Mouse (Mus musculus) frontal cortex, postnatal 25 days (tissue): ENCODE data around the gene Cbx5.
"Not testable (repeated sequence)": the region's sequence is repeated elsewhere in the genome, so short reads cannot be mapped to it uniquely, and the experiment has no call there.

Experiments
- DNase-seq, 2 experiments: peaks; one replicate each; pipeline ENCODE4 v3.0.0; 2022; ENCODE audit warnings: low spot score in 2 of 2

Cbx5 gene

GRCm38 (mm10) chr15:103239685-103240159 lies at the start of gene Cbx5:
TSS of gene Cbx5 (minus strand) at chr15:103239816.
- DNase-seq = peak; percentile 94 to 96

DNA sequence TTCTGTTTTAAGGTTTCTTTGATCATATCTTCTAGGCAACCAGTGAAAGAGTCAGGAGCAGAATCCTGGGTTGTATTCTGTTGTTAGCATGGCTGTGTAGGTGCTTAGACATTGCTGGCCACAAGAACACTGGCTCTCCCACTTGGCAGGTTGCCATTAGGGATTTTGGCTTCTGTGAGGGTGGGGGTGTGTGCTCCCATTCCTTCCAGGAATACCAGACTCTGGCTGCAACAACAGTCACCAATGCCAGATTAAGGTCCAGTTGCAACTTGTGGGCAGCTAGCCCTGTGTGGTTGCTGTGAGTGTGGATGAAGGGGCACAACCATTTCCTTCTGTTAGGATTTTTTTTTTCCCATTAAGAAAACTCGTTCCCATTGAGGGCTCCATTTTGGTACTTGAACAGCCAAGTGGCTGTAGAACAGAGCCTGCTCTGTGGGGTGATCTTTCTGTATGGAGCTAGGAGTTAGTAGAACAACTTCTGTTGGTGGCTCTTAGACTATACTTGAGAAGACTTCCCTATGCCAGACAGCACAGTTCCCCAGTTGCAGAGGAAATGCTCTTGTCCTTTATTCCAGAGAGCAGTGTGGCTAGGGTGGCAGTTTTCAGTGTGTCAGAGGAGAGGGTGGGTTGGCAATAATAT lies 46.3 kb upstream of the Cbx5 start:
- no peak for DNase-seq

GRCm38 (mm10) chr15:103284647-103285046 lies 45.0 kb upstream of the Cbx5 start:
- no peak for DNase-seq

- DNase-seq = no peak
Observed at GRCm38 (mm10) chr15:103284066-103284465, 44.5 kb upstream of the Cbx5 start.

DNA sequence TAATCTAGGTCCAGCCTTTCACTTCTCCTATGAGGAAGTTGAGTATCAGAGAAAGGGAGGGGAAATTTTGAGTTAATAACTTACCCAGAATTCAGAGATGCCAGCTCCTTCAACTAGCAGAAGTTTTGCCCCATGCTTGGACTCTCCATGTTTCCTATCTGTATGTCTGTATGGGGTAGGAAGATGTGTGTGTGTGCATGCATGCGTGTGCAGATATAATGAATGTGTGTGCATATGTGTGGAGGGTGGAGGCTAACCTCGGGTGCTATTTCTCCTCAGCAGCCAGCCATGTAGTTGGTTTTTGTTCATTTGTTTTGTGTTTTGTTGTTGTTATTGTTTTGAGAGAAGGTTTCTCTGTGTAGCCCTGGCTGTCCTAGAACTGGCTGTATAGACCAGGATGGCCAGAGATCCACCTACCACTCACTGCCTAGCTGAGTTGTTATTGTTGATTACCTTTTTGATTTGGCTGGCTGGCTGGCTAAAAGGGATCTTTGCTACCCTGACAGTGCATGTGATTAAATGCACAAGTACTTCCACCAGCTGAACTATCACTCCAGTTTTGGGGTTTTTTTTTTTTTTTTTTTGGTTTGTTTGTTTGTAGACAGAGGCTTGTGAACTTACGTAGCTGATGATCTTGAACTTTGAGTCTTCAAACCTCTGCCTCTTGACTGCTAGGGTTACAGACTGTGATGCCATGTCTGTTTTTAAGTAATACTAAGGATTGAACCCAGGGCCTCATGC lies 42.0 kb upstream of the Cbx5 start:
- DNase-seq = no peak

- no peak for DNase-seq
Observed at GRCm38 (mm10) chr15:103280817-103281464, 41.3 kb upstream of the Cbx5 start.

DNA sequence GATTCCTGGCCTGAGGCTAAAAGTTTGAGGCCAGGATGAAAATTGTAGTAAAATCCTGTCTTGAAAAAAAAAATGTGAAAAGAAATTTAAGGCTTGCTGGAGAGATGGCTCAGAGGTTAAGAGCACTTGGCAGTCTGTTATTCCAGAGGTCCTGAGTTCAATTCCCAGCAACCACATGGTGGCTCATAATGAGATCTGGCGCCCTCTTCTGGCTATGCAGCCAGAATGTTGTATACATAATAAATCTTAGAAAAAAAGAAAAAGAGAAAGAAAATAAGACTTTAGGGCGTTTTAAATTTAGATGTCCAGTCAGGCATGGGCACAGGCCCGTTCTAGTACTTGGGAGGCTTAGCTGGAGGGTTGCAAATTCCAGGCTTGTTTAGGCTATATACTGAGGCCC lies 40.1 kb upstream of the Cbx5 start:
- DNase-seq = no peak

DNA sequence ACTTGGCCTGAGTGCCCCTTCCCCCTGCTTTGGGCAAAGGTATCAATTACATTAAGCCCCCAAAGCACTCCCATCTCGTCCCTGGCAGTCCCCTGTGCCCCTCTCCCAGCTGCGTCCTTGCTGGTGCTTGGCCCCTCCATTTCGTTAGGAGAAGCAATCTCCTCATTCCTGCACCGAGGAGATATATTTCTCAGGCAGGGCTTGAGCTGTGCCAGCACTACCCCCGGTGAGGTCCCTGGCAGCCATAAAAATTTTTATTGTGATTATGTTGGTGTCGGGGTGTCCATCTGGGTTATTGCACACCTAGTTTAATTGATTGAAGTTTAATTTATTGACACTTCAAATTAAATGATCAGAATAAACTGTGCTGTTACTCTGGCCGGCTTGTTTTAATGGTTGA lies 38.3 kb upstream of the Cbx5 start:
- no peak for DNase-seq

- DNase-seq = not testable (repeated sequence)
Observed at GRCm38 (mm10) chr15:103275943-103276342, 36.3 kb upstream of the Cbx5 start.

- DNase-seq = peak; percentile 89 to 94
Observed at GRCm38 (mm10) chr15:103272419-103273279, 33.0 kb upstream of the Cbx5 start, which contains the start of gene Copz1. TSS of gene Copz1 (plus strand) at chr15:103272714.

DNA sequence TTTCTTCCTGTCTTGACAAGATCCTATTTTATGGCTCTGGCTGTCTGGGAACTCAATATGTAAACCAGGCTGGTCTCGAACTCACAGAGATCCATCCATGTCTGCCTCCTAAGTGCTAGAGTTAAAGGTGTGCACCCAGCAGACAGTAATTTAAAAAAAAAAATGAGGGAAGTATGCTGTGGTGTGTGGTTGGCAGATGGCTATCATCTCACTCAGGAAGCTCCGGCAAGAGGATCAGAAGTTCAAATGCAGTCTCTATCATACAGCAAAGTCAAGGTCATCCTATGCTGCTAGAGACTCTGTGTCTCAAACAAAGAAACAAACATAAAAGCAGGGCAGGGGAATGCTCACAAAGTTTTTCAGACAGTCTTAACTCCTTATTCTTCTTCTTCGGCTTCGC lies 29.3 kb upstream of the Cbx5 start:
- no peak for DNase-seq

GRCm38 (mm10) chr15:103264794-103265193 lies 25.2 kb upstream of the Cbx5 start:
- no peak for DNase-seq

DNA sequence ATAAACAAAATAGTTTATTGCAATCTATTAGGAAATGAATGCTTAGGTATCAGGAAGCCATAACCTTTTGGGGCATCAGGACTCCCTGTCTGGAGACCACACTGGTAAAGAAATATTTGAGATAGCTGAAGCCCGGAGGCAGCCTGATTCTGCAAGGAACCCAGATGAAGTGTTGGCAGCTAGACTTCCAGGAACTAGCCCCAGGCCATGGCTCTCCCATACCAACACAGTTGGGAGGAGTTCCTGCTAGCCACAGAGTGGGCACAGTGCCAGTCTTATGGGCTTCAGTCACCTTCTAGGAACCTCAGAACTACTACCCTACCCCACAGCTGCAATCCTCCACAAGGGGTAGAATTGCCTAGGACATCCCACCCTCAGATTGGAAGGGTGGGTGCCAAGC lies 20.4 kb upstream of the Cbx5 start:
- no peak for DNase-seq

DNA sequence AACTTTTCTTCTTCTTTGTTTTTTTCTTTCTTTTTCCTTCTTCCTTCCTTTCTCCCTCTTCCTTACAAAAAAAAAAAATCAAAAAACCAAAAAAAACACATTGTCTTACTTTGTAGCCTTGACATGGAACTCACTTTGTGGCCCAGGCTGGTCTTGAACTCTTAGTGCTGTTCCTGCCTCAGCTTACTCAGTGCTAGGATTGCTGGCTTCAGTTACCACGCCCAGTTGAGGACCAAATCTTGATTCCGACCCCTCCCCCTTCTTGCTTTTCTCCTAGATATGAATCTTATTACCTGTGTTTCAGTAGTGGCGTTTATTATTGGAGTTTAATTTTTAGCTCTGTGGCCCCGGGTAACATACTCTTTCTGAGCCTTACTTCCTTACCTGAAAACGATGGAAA lies 19.5 kb upstream of the Cbx5 start:
- no peak for DNase-seq

DNA sequence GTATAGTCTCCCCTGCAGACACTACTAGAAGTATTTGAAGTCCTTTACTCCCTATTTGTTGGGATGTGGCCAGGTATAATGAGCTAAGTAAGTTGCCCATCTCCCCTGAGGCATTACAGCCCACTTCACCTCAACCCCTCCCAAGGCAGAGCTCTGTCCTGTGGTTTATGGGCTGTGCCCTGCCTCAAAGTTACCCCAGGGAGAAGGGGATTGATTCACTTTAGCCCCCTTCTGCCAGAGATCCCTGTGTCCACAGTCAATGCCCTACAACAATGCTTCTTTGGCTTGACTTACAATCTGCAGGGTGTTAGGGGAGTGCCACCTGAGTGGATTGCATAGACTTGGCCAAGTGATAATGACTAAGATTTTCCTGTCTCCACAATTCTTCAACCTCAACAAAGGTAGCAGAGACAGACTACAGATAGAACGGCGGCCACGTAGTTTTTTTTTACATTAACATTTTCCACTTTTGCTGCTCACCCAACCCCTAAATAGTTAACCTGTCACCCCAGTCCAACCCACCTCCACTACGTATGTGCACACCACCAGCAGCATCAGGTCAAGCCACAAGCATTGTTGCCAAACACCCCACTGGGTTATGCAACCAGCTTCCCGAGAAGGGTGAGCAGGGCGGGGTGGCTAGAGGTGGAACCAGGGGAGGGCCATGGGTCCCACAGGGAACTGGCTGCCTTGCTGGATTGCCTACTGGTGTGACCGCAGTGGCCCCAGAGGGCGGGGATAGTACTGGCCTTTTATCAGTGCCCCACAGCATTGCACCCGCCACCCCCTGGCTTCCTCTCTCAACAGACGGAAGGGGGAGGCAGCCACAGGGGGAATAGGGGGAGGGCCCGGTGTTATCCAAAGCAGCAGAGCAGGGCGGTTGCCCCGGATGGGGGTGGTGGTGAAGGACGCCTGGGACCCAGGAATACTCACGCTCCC lies 18.4 kb upstream of the Cbx5 start, which contains the start of gene Nfe2:
TSS of gene Nfe2 (minus strand) at position 614 of the 939 bp plus-strand sequence.
- DNase-seq = no peak

GRCm38 (mm10) chr15:103256210-103256986 lies 16.8 kb upstream of the Cbx5 start:
- DNase-seq = no peak

DNA sequence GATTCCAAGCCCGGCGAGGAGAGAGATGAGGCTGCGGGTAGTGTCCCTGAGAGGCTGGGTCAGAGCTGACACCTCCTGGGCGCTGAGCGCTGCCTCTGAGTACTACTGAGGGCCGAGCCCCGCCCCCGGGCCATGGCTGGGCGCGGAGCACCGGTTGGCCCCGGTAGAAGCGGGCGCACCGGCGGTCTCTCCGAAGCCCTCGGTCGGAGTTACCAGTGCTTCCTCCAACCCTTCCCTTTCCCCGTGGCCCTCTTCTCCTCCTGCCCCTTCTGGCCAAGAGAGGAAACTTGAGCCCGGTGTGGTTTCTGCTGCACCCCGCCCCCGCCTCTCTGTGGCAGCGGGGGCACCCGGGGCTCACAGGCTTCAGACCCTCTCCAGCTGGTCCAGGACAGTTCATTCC lies 15.6 kb upstream of the Cbx5 start:
- DNase-seq = no peak

DNA sequence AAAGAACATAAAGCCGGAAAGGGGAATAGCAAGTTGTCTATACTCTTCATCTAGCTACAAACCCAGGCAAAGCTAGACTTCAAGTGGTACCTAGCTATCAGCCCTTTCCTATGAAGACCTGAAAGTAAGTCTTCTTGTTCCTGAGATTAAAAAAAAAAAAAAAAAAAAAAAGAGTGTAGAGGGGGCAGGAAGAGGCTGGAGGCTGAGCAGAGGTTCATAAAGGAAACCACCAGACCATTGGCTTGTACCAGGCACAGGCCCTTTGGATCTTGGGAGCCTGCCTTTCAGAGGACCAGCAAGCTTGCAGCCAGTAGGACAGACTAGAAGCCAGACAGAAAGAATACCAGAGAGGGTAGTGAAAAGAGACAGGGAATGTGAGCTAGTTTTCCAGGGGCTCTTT lies 13.7 kb upstream of the Cbx5 start:
- no peak for DNase-seq

DNA sequence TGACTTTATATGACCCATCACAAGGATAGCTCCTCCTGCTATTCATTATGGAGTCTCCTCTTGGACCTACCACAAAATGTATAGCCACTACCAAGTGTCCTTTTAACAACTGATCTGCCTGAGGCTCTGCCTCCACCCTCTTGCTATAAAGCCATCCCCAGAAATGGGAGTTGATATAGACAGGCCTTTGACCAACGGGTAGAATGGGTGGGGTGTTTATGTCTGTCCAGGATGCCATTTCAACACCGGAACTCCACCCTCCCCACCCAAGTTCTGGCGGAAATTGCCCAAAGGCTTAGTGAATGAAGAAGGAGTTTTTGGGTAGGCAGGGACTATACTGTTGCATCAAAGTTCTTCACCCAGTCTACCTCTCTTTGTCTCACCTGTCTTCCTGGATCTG lies 13.0 kb upstream of the Cbx5 start:
- no peak for DNase-seq

DNA sequence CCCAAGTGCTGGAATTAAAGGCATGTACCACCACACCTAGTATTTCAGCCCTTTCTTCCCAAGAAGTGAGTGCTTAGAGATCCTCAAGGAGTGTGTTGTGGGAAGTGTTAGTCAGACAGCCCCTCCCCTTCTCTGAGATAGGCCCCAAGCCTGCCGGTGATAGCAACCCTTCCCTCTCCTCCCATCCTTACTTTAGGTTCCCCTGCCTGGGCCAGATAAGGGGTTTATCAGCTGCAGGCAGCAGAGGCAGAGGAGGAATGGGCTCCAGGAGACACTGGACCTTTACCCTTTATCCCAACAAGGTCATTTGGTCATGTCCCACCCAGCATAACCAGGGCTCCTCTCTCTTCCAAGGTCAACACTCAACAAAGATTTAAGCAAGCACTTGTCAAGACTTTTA lies 12.0 kb upstream of the Cbx5 start:
- no peak for DNase-seq
